Mouse (Mus musculus) lung, adult 18-20 months (tissue): ENCODE measurements around the gene Lmln.
"Not testable (repeated sequence)": the region's sequence is repeated elsewhere in the genome, so short reads cannot be mapped to it uniquely, and the experiment has no call there.

ENCODE experiments used
- DNase-seq, 2 experiments: peaks; one replicate each; pipeline ENCODE4 v3.0.0; 2022; ENCODE audit warnings: mixed read lengths in 2 of 2

Lmln gene

DNA sequence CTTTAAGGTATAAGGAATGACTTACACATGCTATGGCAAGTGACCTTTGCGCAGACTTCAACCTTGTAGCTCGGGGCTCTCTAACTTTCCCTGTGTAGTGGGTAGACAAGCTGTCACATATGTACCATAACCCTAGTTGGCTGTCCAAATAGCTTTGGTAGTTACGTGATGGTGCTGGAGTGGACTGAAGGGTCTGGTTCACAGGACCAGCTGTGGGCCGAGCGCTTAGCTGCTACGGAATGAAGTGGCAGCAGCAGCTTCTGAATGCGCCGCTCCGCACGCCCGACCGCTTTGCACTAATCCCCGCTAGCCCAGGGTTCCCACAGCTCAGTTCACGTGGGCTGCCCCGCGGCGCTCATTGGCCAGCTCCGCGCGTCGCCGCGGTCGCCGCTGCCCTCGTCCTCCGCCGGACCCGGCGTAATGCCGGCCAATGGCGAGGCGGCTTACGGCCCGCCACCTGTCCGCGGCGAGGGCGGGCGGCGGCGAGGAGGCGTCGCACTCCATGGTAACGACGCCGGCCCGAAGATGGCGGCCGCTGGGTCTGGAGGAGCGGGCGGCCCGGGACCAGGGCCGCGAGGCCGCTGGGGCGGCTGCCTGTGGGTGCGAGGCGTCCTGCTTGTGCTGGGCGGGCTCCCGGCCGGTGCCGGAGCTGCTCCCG is at the start of gene Lmln:
Lmln (plus strand) TSS at position 498 of the 658 bp plus-strand sequence.
- DNase-seq: peak; percentile 90 to 92

DNA sequence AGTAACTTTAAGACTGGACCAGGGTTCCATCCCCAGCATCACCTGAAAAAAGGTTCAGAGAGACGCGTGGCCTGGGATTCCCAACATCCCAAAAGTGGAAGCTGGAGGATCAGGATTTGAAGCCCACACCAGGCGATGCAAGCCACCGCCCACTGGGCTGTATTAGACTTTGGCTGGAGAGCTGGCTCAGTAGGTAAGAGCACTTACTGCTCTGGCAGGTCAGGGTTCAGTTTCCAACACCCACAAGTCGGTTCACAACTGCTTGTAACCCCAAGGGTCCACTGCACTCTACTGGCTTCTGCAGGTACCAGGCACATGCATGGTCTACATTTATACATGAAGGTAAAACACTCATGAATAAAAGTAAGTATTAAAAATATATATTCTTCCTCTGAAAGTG is 48.5 kb upstream of the Lmln start:
- DNase-seq: no peak

DNA sequence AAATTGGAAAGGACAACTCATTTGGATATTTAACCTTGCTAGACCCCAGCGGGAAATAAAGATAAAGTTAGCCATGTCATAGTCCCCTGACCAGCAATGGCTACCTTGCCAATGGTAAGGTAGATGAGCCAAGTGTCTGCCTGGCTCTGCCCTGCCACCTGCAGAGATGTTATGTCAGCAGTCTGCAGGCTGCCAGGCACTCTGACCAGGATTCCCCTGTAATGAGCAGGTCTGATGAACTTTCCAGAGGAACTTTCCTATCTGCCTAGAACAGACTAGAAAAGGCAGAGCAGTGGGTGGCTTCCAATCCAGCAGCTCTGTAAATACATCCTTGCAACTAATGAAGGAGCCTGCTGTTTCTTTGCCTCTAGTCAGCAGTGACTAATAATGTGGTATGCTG is 47.4 kb upstream of the Lmln start:
- DNase-seq: no peak

- DNase-seq: no peak
Measured at GRCm38 (mm10) chr16:33015396-33015907, 46.9 kb upstream of the Lmln start.

DNA sequence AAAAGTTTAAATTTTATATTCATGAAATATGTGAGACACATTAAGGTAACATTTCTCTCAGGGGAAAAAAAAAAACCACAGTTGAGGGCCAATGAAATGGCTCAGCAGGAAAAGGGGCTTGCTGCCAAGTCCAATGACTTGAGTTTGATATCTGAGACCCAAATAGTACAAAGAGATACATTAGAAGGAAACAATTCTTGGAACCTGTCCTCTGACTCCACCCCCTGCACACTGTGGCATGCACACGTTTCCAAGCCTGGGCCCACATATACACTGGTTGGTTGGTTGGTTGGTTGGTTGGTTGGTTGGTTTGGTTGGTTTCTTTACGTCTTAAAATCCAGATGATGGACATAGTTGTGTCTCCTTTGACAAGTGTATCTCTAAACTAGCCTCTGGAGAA is 46.3 kb upstream of the Lmln start:
- no peak for DNase-seq

DNA sequence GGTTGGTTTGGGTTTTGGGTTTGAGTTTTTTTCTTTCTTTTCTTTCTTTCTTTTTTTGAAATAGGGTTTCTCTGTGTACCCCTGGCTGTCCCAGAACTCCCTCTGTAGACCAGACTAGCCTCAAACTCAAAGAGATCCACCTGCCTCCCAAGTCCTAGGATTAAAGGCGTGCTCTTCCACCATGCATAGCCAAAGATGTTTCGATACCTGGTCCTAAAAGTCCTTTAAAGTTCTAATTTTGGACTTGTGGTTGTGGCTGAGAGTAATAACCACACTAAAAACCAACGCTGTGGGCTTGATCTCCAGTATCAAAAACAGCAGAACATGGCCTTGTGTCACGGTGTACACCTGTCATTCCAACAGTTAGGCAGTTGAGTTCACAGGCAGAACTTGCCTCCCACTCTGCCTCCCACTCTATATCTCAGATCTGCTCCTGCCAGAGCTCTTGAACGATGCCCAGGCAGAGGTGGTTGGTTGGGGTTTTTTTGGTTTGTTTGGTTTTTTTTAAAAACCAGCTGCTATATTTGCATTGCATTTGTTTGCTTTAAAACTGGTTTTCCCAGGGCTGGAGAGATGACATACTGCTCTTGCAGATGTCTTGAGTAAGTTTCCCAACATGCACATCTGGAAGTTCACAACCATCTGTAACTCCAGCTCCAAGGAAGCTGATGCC is 44.5 kb upstream of the Lmln start:
- peak in 1 of 2 experiments; percentile 28 for DNase-seq

GRCm38 (mm10) chr16:33019117-33019770 is 43.1 kb upstream of the Lmln start:
- no peak for DNase-seq

GRCm38 (mm10) chr16:33021381-33021780 is 40.9 kb upstream of the Lmln start:
- DNase-seq: peak; percentile 44 to 56

GRCm38 (mm10) chr16:33023750-33024149 is 38.6 kb upstream of the Lmln start:
- peak; percentile 79 to 85 for DNase-seq

DNA sequence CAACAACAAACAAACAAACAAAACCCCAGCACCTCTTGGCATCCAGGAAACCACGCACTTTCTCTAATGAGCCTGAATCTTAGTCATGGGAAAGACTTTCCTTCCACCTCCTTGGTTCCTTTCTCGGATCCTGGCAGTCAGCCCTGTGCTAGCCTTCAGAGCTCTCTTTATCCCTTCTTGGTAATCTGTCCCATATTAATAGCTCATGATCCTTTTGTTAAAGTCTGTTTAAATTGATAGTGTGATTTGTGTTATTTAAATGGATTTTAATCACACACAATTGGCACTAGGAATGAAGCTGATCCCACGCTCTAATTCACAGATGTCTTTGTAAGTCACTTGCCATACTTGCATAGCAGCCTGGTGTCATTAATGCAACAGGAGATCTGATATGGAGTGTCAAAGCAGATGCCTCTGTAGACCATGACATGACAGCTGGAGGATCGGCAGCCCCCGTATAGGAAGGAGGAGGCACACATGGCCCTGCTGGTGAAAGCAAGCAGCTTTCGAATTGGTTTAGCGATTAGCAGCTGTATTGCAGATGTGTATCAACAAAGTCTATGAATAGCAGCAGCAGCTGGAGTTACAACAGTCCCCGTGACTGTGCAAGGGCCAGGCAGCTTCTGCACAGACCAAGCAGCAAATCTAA is 37.7 kb upstream of the Lmln start:
- DNase-seq: no peak

GRCm38 (mm10) chr16:33026357-33026756 is 36.0 kb upstream of the Lmln start:
- no peak for DNase-seq

GRCm38 (mm10) chr16:33036006-33036405 is 26.3 kb upstream of the Lmln start:
- DNase-seq: no peak

- DNase-seq: no peak
Measured at GRCm38 (mm10) chr16:33042682-33043081, 19.6 kb upstream of the Lmln start.

DNA sequence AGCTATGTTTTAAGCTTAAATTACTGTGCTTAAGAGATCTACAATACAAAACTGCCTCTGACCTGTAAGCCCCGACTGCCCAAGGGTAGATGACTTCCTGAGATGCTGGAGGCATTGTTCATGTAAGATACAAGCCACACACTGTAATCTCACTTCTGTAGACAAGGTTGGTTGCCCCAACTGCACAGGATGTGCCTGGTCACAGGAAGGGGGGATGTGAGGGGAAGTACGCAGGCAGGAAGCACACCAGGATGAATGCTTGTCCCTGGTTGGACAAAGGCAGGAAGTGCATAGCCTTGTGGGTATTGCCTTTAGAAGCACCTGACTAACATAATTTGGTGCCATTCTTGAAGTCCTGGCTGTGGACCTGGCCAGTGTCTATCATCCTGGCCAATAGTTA is 19.1 kb upstream of the Lmln start:
- no peak for DNase-seq

GRCm38 (mm10) chr16:33048004-33048403 is 14.3 kb upstream of the Lmln start:
- no peak for DNase-seq

GRCm38 (mm10) chr16:33048686-33049085 is 13.6 kb upstream of the Lmln start:
- no peak for DNase-seq

GRCm38 (mm10) chr16:33049809-33050208 is 12.5 kb upstream of the Lmln start:
- DNase-seq: no peak

DNA sequence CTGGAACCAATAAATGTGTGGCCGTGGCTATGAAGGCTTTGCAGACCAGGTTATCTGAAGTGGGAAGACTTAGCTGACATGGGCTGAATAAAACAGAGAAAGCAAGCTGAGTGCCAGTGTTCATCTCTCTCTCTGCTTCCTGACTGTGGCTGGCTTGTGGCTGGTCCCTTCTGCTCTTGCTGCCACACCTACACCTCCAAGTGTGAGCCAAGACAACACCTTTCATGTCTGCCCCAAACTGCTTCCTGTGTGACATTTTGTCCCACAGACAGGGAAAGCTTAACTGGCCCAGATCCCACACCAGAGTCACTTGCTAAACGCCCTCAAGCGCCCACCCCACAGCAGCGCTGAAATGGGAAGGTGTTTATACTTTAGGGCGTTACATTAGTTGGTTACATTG is 9.2 kb upstream of the Lmln start:
- DNase-seq: no peak

GRCm38 (mm10) chr16:33054927-33055326 is 7.4 kb upstream of the Lmln start:
- not testable (repeated sequence) for DNase-seq

- peak in 1 of 2 experiments; percentile 11 for DNase-seq
Measured at GRCm38 (mm10) chr16:33055655-33056054, 6.7 kb upstream of the Lmln start.

GRCm38 (mm10) chr16:33056095-33056785 is 6.1 kb upstream of the Lmln start, which contains the start of the genes Iqcg and Rpl35a:
Iqcg (minus strand) TSS chr16:33056218.
Rpl35a (plus strand) TSS chr16:33056453.
- DNase-seq: peak; percentile 86 to 87

GRCm38 (mm10) chr16:33056786-33057185 is 5.5 kb upstream of the Lmln start:
- DNase-seq: no peak

DNA sequence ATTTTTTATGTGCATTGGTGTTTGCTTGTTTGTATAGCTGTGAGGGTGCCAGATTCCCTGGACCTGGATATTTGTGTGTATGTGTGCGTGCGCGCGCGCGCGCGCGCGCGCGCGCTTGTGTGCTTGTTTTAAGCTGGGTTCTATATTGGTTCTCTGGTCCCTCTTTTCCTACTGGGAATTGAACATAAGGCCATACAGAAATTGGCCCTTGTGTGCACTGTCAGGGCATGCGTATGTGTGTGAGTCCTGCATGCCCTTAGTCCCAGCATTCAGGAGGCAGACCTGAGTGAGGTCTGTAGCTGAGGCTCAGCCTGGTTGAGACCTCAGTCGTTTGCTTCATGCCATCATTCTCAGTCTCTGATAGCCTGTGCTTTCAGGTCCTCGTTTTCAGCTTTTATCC is 4.3 kb upstream of the Lmln start:
- DNase-seq: no peak
